In genomic region chr4:46585811-46586190, GRCm38 (mm10) we compare ENCODE assay signal across 18 mouse cellular contexts. TPM values are rescaled to one million over a fixed set of nuclear protein-coding genes. Genes with fewer than 3 reads are reported as not detected.
A peak's percentile ranks its signal among the peaks of the same experiment; 100 is the strongest.
DNase-seq lines count a peak whose midpoint lies in the region; ATAC-seq and TF ChIP-seq lines count a peak whose summit lies in the region.
"Had no signal": no experiment of that assay in that cellular context is flagged by ENCODE, and none has a peak within 500 bp of the region (broad histone marks: within the 10 kb centered on the region; RNA-seq: fewer than 3 reads in every experiment).

No protein-coding gene starts in this region.

- H3K4me1 ChIP-seq in cerebellum, adult 2 months (ENCODE audit: control insufficient read depth, insufficient read depth, low read length): peaks cover 23% of the 10 kb centered on the region
- H3K4me1 ChIP-seq in intestine, embryonic 16.5 days (ENCODE audit: control insufficient read depth, insufficient read depth, low read length): peaks cover 11% of the 10 kb centered on the region; the same call in 1 of the 2 replicates
- H3K4me1 ChIP-seq: embryonic facial prominence, embryonic 15.5 days; limb, embryonic 15.5 days had no signal

- H3K27ac ChIP-seq in cerebellum, adult 2 months (ENCODE audit: insufficient read depth, low read length): no peak overlapping the region
- peak overlapping the region; percentile 20; the same call in 1 of the 2 replicates for H3K27ac ChIP-seq in intestine, embryonic 16.5 days (ENCODE audit: low read length)
- H3K27ac ChIP-seq: embryonic facial prominence, embryonic 15.5 days; heart, embryonic 15.5 days; limb, embryonic 15.5 days; lung, embryonic 15.5 days had no signal

- no peak for TF ChIP-seq CTCF in cerebellum, adult 2 months (IDR thresholded peaks at IDR 0.05; ENCODE audit: borderline replicate concordance, insufficient read depth, low read depth, low read length)

- peak; percentile 3 for ATAC-seq in CD4-positive, CD25-positive, alpha-beta regulatory T cell, adult 4 months
- peak; percentile 22; the same call in 1 of the 2 replicates for ATAC-seq in intestine, embryonic 16.5 days
- ATAC-seq: forebrain, embryonic 14.5 days; inflammation-experienced regulatory T-cells, adult 6 months had no signal

- TF ChIP-seq POLR2A in cerebellum, adult 2 months (IDR thresholded peaks at IDR 0.05; ENCODE audit: borderline replicate concordance, insufficient read depth, low read length): no peak

- 22% methylated on average over 8 of the region's 8 CpGs for WGBS in cerebellum, adult 2 months
- 68% methylated on average over 8 of the region's 8 CpGs for WGBS in intestine, embryonic 16.5 days

- H3K4me3 ChIP-seq in cerebellum, adult 2 months (replicated peaks; ENCODE audit: insufficient read depth, low read depth, low read length): no peak overlapping the region
- H3K4me3 ChIP-seq in intestine, embryonic 16.5 days (ENCODE audit: low read length): no peak overlapping the region
- H3K4me3 ChIP-seq: embryonic facial prominence, embryonic 15.5 days; heart, embryonic 15.5 days; limb, embryonic 15.5 days; lung, embryonic 15.5 days had no signal

- H3K9ac ChIP-seq in intestine, embryonic 16.5 days (ENCODE audit: low read depth, low read length): no peak overlapping the region
- H3K9ac ChIP-seq: embryonic facial prominence, embryonic 15.5 days; heart, embryonic 15.5 days; limb, embryonic 15.5 days; lung, embryonic 15.5 days had no signal

- peak; percentile 1 for DNase-seq in gastrocnemius, postnatal 25 days
- no peak for DNase-seq in gastrocnemius, adult 8-10 months (ENCODE audit: low spot score in 2 of 2)
- peak; percentile 38 to 51 for DNase-seq in cerebellum, adult 2 months
- DNase-seq in ovary, adult 18-20 months (ENCODE audit: low spot score): no peak
- DNase-seq in frontal cortex, postnatal 36 days (ENCODE audit: low spot score in 2 of 2): no peak
- no peak for DNase-seq in urinary bladder, adult 18-20 months (ENCODE audit: low spot score in 2 of 2)
- DNase-seq: gastrocnemius, postnatal 10 days; kidney, postnatal 25 days; thymus, adult 18-20 months had no signal

- no peaks in the 10 kb centered on the region for H3K36me3 ChIP-seq in intestine, embryonic 16.5 days (ENCODE audit: control insufficient read depth, insufficient read depth, low read length)
- H3K36me3 ChIP-seq: embryonic facial prominence, embryonic 15.5 days; heart, embryonic 15.5 days; limb, embryonic 15.5 days; lung, embryonic 15.5 days had no signal

- H3K9me3 ChIP-seq in intestine, embryonic 16.5 days (ENCODE audit: control insufficient read depth, low read length): no peaks in the 10 kb centered on the region
- H3K9me3 ChIP-seq: embryonic facial prominence, embryonic 15.5 days; heart, embryonic 15.5 days; limb, embryonic 15.5 days; lung, embryonic 15.5 days had no signal

- no peak overlapping the region for H3K4me2 ChIP-seq in intestine, embryonic 16.5 days (ENCODE audit: low read depth, low read length)
- H3K4me2 ChIP-seq: embryonic facial prominence, embryonic 15.5 days; heart, embryonic 15.5 days; limb, embryonic 15.5 days; lung, embryonic 15.5 days; midbrain, embryonic 11.5 days had no signal

- no peaks in the 10 kb centered on the region for H3K27me3 ChIP-seq in cerebellum, adult 2 months (ENCODE audit: control insufficient read depth, insufficient read depth, low read length)
- H3K27me3 ChIP-seq in intestine, embryonic 16.5 days (replicated peaks; ENCODE audit: control insufficient read depth, insufficient read depth, low read length): no peaks in the 10 kb centered on the region
- H3K27me3 ChIP-seq: embryonic facial prominence, embryonic 15.5 days; heart, embryonic 15.5 days; limb, embryonic 15.5 days; lung, embryonic 15.5 days had no signal

RNA-seq across cellular contexts. Expression of gene Coro2a, which starts 16.2 kb away (rescaled TPM):
- total RNA-seq in gastrocnemius, postnatal 25 days (2021): under 1 TPM in 1 of 2 experiments, not detected in 1; 0.20 TPM
- total RNA-seq in gastrocnemius, adult 8-10 months (2022): under 1 TPM in 3 of 4 experiments, not detected in 1; 0.22 to 0.61 (median 0.27) TPM
- polyA plus RNA-seq in CD4-positive, CD25-positive, alpha-beta regulatory T cell, adult 4 months (2017; shearing (Covaris generic)): 100 to 1,000 TPM; 104 to 110 TPM
- 26.6 and 28.8 TPM in 2 replicates for polyA plus RNA-seq in cerebellum, adult 2 months (2012; rRNA removed)
- 99.8 and 112 TPM in 2 replicates for polyA plus RNA-seq in intestine, embryonic 16.5 days (2015; fragmentation: Nextera tagmentation; extraction: Ambion mirVana)

RNA-seq across cellular contexts. Expression of gene Trim14, which starts 49.9 kb away (rescaled TPM):
- total RNA-seq in gastrocnemius, postnatal 25 days (2021): 1 to 10 TPM in 1 of 2 experiments, under 1 TPM in 1; 0.46 to 1.4 TPM
- total RNA-seq in gastrocnemius, adult 8-10 months (2022): under 1 TPM in 3 of 4 experiments, not detected in 1; 0.58 to 0.77 (median 0.62) TPM
- polyA plus RNA-seq in CD4-positive, CD25-positive, alpha-beta regulatory T cell, adult 4 months (2017; shearing (Covaris generic)): 10 to 100 TPM; 33.2 to 35.8 TPM
- 0.69 and 1.1 TPM in 2 replicates for polyA plus RNA-seq in cerebellum, adult 2 months (2012; rRNA removed)
- 14.8 and 15.2 TPM in 2 replicates for polyA plus RNA-seq in intestine, embryonic 16.5 days (2015; fragmentation: Nextera tagmentation; extraction: Ambion mirVana)

Comparison
In these comparisons a context has a peak if more than half of its experiments do, and no peak if none do; other contexts are left out.
1. DNase-seq: peak in gastrocnemius, postnatal 25 days (single experiment) and cerebellum, adult 2 months (2 of 2); none in gastrocnemius, adult 8-10 months (0 of 2), ovary, adult 18-20 months (single experiment), frontal cortex, postnatal 36 days (0 of 2) and urinary bladder, adult 18-20 months (0 of 2).